Mouse (Mus musculus): ENCODE data around the gene Tent5b. TPM values are rescaled to one million over a fixed set of nuclear protein-coding genes. Genes with fewer than 3 reads are reported as not detected.

Tent5b gene
- polyA plus RNA-seq, 1 experiment from 2014 or later: 0.86 TPM

GRCm38 (mm10) chr4:133448708-133449388 is 31.1 kb upstream of the Tent5b start:
- H3K9me3 ChIP-seq (replicated peaks): no peaks in the 10 kb centered on the region
- DNase-seq (ENCODE audit: low spot score): no peak
- no peak overlapping the region for H3K27ac ChIP-seq (replicated peaks)
- WGBS: 80% methylated on average over 8 of the region's 8 CpGs
- H3K27me3 ChIP-seq (ENCODE audit: low read depth, poor library complexity, severe bottlenecking): peaks cover 9% of the 10 kb centered on the region; the same call in 1 of the 2 replicates
- no peaks in the 10 kb centered on the region for H3K36me3 ChIP-seq
- H3K4me3 ChIP-seq: no peak overlapping the region
- H3K4me1 ChIP-seq: peaks cover 13% of the 10 kb centered on the region

- no peaks in the 10 kb centered on the region for H3K9me3 ChIP-seq (replicated peaks)
- H3K4me3 ChIP-seq: no peak overlapping the region
- peak; percentile 68 for DNase-seq (ENCODE audit: low spot score)
- 17% methylated on average over 13 of the region's 13 CpGs for WGBS
- H3K36me3 ChIP-seq: no peaks in the 10 kb centered on the region
- peaks cover 9% of the 10 kb centered on the region; the same call in 1 of the 2 replicates for H3K27me3 ChIP-seq (ENCODE audit: low read depth, poor library complexity, severe bottlenecking)
- no peak overlapping the region for H3K27ac ChIP-seq (replicated peaks)
- peaks cover 11% of the 10 kb centered on the region for H3K4me1 ChIP-seq
Observed at GRCm38 (mm10) chr4:133449726-133450125, 30.2 kb upstream of the Tent5b start.

- peak; percentile 81 for DNase-seq (ENCODE audit: low spot score)
- H3K36me3 ChIP-seq: no peaks in the 10 kb centered on the region
- 13% methylated on average over 10 of the region's 10 CpGs for WGBS
- H3K27me3 ChIP-seq (ENCODE audit: low read depth, poor library complexity, severe bottlenecking): peaks cover 9% of the 10 kb centered on the region; the same call in 1 of the 2 replicates
- no peak overlapping the region for H3K4me3 ChIP-seq
- H3K27ac ChIP-seq (replicated peaks): no peak overlapping the region
- H3K4me1 ChIP-seq: peaks cover 11% of the 10 kb centered on the region
- H3K9me3 ChIP-seq (replicated peaks): no peaks in the 10 kb centered on the region
Observed at GRCm38 (mm10) chr4:133451536-133451935, 28.4 kb upstream of the Tent5b start.

- WGBS: 84% methylated on average over 7 of the region's 7 CpGs
- DNase-seq (ENCODE audit: low spot score): no peak
Observed at GRCm38 (mm10) chr4:133452433-133452832, 27.5 kb upstream of the Tent5b start.

GRCm38 (mm10) chr4:133458044-133458443 is 21.9 kb upstream of the Tent5b start:
- no peak overlapping the region for H3K27ac ChIP-seq (replicated peaks)
- 71% methylated on average over 3 of the region's 3 CpGs for WGBS
- no peaks in the 10 kb centered on the region for H3K9me3 ChIP-seq (replicated peaks)
- DNase-seq (ENCODE audit: low spot score): no peak
- no peaks in the 10 kb centered on the region for H3K36me3 ChIP-seq
- H3K4me1 ChIP-seq: peaks cover 9% of the 10 kb centered on the region
- H3K4me3 ChIP-seq: no peak overlapping the region
- H3K27me3 ChIP-seq (ENCODE audit: low read depth, poor library complexity, severe bottlenecking): no peaks in the 10 kb centered on the region

More at GRCm38 (mm10) chr4:133452433-133452832, 27.5 kb upstream of the Tent5b start:
- no peak overlapping the region for H3K4me3 ChIP-seq
- H3K9me3 ChIP-seq (replicated peaks): no peaks in the 10 kb centered on the region
- 0 out of 2 replicates have a peak, but pooled peaks cover 9% of the 10 kb centered on the region for H3K27me3 ChIP-seq (ENCODE audit: low read depth, poor library complexity, severe bottlenecking)
- no peaks in the 10 kb centered on the region for H3K36me3 ChIP-seq
- H3K27ac ChIP-seq (replicated peaks): no peak overlapping the region
- H3K4me1 ChIP-seq: peaks cover 11% of the 10 kb centered on the region

GRCm38 (mm10) chr4:133460006-133460405 is 19.9 kb upstream of the Tent5b start:
- no peak overlapping the region for H3K4me3 ChIP-seq
- no peaks in the 10 kb centered on the region for H3K36me3 ChIP-seq
- WGBS: 91% methylated on average over 1 of the region's 1 CpGs
- no peaks in the 10 kb centered on the region for H3K27me3 ChIP-seq (ENCODE audit: low read depth, poor library complexity, severe bottlenecking)
- no peak overlapping the region for H3K27ac ChIP-seq (replicated peaks)
- H3K9me3 ChIP-seq (replicated peaks): no peaks in the 10 kb centered on the region
- DNase-seq (ENCODE audit: low spot score): no peak
- H3K4me1 ChIP-seq: peaks cover 9% of the 10 kb centered on the region

- no peaks in the 10 kb centered on the region for H3K9me3 ChIP-seq (replicated peaks)
- H3K27ac ChIP-seq (replicated peaks): no peak overlapping the region
- H3K36me3 ChIP-seq: no peaks in the 10 kb centered on the region
- no peak for DNase-seq (ENCODE audit: low spot score)
- no peak overlapping the region for H3K4me3 ChIP-seq
- H3K4me1 ChIP-seq: peaks cover 9% of the 10 kb centered on the region
- 57% methylated on average over 5 of the region's 5 CpGs for WGBS
- no peaks in the 10 kb centered on the region for H3K27me3 ChIP-seq (ENCODE audit: low read depth, poor library complexity, severe bottlenecking)
Observed at GRCm38 (mm10) chr4:133460796-133461325, 19.1 kb upstream of the Tent5b start.

GRCm38 (mm10) chr4:133461362-133461761 is 18.6 kb upstream of the Tent5b start:
- 75% methylated on average over 4 of the region's 4 CpGs for WGBS
- Histone ChIP-seq H3K4me3 (no peak overlapping the region), H3K27ac (replicated peaks) (no peak overlapping the region), H3K9me3 (replicated peaks) (no peaks in the 10 kb centered on the region), H3K4me1 (peaks cover 9% of the 10 kb centered on the region), H3K36me3 (no peaks in the 10 kb centered on the region), H3K27me3 (ENCODE audit: low read depth, poor library complexity, severe bottlenecking) (peaks cover under 1% of the 10 kb centered on the region; the same call in 1 of the 2 replicates)
- no peak for DNase-seq (ENCODE audit: low spot score)

GRCm38 (mm10) chr4:133463184-133463583 is 16.7 kb upstream of the Tent5b start:
- 71% methylated on average over 6 of the region's 6 CpGs for WGBS
- Histone ChIP-seq H3K27ac (replicated peaks) (0 out of 2 replicates have a peak overlapping the region, but pooled peaks have one; percentile 1), H3K36me3 (no peaks in the 10 kb centered on the region), H3K4me3 (no peak overlapping the region), H3K27me3 (ENCODE audit: low read depth, poor library complexity, severe bottlenecking) (peaks cover 15% of the 10 kb centered on the region), H3K4me1 (peaks cover 15% of the 10 kb centered on the region), H3K9me3 (replicated peaks) (no peaks in the 10 kb centered on the region)
- no peak for DNase-seq (ENCODE audit: low spot score)

GRCm38 (mm10) chr4:133468080-133468479 is 11.9 kb upstream of the Tent5b start:
- H3K27ac ChIP-seq (replicated peaks): peak overlapping the region; percentile 42
- H3K27me3 ChIP-seq (ENCODE audit: low read depth, poor library complexity, severe bottlenecking): peaks cover 41% of the 10 kb centered on the region
- H3K9me3 ChIP-seq (replicated peaks): peaks cover 8% of the 10 kb centered on the region
- H3K36me3 ChIP-seq: no peaks in the 10 kb centered on the region
- DNase-seq (ENCODE audit: low spot score): peak; percentile 69
- H3K4me3 ChIP-seq: peak overlapping the region; percentile 60
- H3K4me1 ChIP-seq: peaks cover 17% of the 10 kb centered on the region
- 1% methylated on average over 27 of the region's 27 CpGs for WGBS

- peaks cover 41% of the 10 kb centered on the region for H3K27me3 ChIP-seq (ENCODE audit: low read depth, poor library complexity, severe bottlenecking)
- H3K4me3 ChIP-seq: peak overlapping the region; percentile 60; the same call in 1 of the 2 replicates
- H3K9me3 ChIP-seq (replicated peaks): peaks cover 8% of the 10 kb centered on the region
- 23% methylated on average over 12 of the region's 12 CpGs for WGBS
- H3K27ac ChIP-seq (replicated peaks): no peak overlapping the region
- peaks cover 17% of the 10 kb centered on the region for H3K4me1 ChIP-seq
- DNase-seq (ENCODE audit: low spot score): no peak
- no peaks in the 10 kb centered on the region for H3K36me3 ChIP-seq
Observed at GRCm38 (mm10) chr4:133469122-133469521, 10.8 kb upstream of the Tent5b start.

GRCm38 (mm10) chr4:133471135-133471821 is 8.7 kb upstream of the Tent5b start:
- 79% methylated on average over 7 of the region's 7 CpGs for WGBS
- DNase-seq (ENCODE audit: low spot score): no peak

GRCm38 (mm10) chr4:133473833-133474232 is 6.1 kb upstream of the Tent5b start:
- Histone ChIP-seq H3K27ac (replicated peaks) (no peak overlapping the region), H3K4me1 (peaks cover 5% of the 10 kb centered on the region), H3K36me3 (no peaks in the 10 kb centered on the region), H3K9me3 (replicated peaks) (peaks cover 8% of the 10 kb centered on the region), H3K4me3 (no peak overlapping the region), H3K27me3 (ENCODE audit: low read depth, poor library complexity, severe bottlenecking) (peaks cover 41% of the 10 kb centered on the region)
- WGBS: 77% methylated on average over 2 of the region's 2 CpGs
- no peak for DNase-seq (ENCODE audit: low spot score)

More at GRCm38 (mm10) chr4:133471135-133471821, 8.7 kb upstream of the Tent5b start:
- Histone ChIP-seq H3K27me3 (ENCODE audit: low read depth, poor library complexity, severe bottlenecking) (peaks cover 45% of the 10 kb centered on the region), H3K4me1 (peaks cover 17% of the 10 kb centered on the region), H3K27ac (replicated peaks) (no peak overlapping the region), H3K4me3 (no peak overlapping the region), H3K9me3 (replicated peaks) (peaks cover 8% of the 10 kb centered on the region), H3K36me3 (no peaks in the 10 kb centered on the region)

All from midbrain, embryonic 10.5 days (tissue).